Mouse (Mus musculus): Measurements from ENCODE around the gene Arhgef38.

GRCm38 (mm10) chr3:133092274-133092853 lies 142.4 kb downstream of the Arhgef38 start:
- TF ChIP-seq CTCF (IDR thresholded peaks at IDR 0.05; ENCODE audit: low read depth) (no peak), EP300 (IDR thresholded peaks at IDR 0.05; ENCODE audit: low read depth) (no peak)

Data from heart, postnatal 0 days (tissue).